Mouse (Mus musculus) lung, embryonic 16.5 days (tissue): ENCODE data around the gene Fer. TPM values are rescaled to one million over a fixed set of nuclear protein-coding genes. Genes with fewer than 3 reads are reported as not detected.

Source experiments
- ATAC-seq: fragments of 200-750 bp; cut with Nextera tagmentation; 2 replicates; pipeline ENCODE4 v1.8.0; 2017; ENCODE audit warnings: low read depth, mild to moderate bottlenecking, moderate library complexity
- H3K27ac ChIP-seq: fragments of 300-500 bp; sonication (generic); 2 replicates; pipeline ENCODE4 v1.5.1; 2014; ENCODE audit warnings: mild to moderate bottlenecking, control low read depth, low read length
- H3K27me3 ChIP-seq: fragments of 300-500 bp; sonication (generic); 2 replicates; pipeline ENCODE4 v1.6.1; 2014; ENCODE audit warnings: low read depth, low read length, mixed read lengths; ENCODE audit not compliant: control insufficient read depth, insufficient read depth
- H3K36me3 ChIP-seq: fragments of 300-500 bp; sonication (generic); 2 replicates; pipeline ENCODE4 v1.6.1; 2014; ENCODE audit warnings: low read length; ENCODE audit not compliant: control insufficient read depth, insufficient read depth
- H3K4me1 ChIP-seq: fragments of 300-500 bp; sonication (generic); replicated peaks from 2 replicates; pipeline ENCODE4 v1.6.1; 2014; ENCODE audit warnings: low read length, mixed read lengths; ENCODE audit not compliant: control insufficient read depth, insufficient read depth
- H3K4me2 ChIP-seq: fragments of 300-500 bp; sonication (generic); 2 replicates; pipeline ENCODE4 v1.6.1; 2014; ENCODE audit warnings: low read depth, low read length, control low read depth
- H3K4me3 ChIP-seq: fragments of 300-500 bp; sonication (generic); 2 replicates; pipeline ENCODE4 v1.5.1; 2014; ENCODE audit warnings: mild to moderate bottlenecking, low read length, control low read depth
- H3K9ac ChIP-seq: fragments of 300-500 bp; sonication (generic); 2 replicates; pipeline ENCODE4 v1.6.1; 2014; ENCODE audit warnings: low read length, control low read depth
- H3K9me3 ChIP-seq: fragments of 300-500 bp; sonication (generic); 2 replicates; pipeline ENCODE4 v1.6.1; 2016; ENCODE audit warnings: low read length; ENCODE audit not compliant: control insufficient read depth
- WGBS: fragments of 180-500 bp; shearing (Covaris S2); extraction: QIAGEN DNeasy Blood & Tissue Kit; methylation state at CpG from one replicate; pipeline ENCODE4 v1.1.7; 2014; 5-methylcytosine and 5-hydroxymethylcytosine counted together
- polyA plus RNA-seq: library from polyadenylated mRNA; unstranded; fragments of >200 nt; fragmentation: Nextera tagmentation; extraction: Ambion mirVana; gene quantifications from 2 replicates; pipeline ENCODE4 v1.2.1, GENCODE M21; 2015

The Fer gene
- polyA plus RNA-seq, 1 experiment from 2014 or later: 28.5 TPM

- no peak for ATAC-seq
- WGBS: 87% methylated on average over 4 of the region's 4 CpGs
These were observed 85.9 kb downstream of the Fer start for GRCm38 (mm10) chr17:63948811-63949210.

GRCm38 (mm10) chr17:63951436-63951835, 88.6 kb downstream of the Fer start:
- no peaks in the 10 kb centered on the region for H3K4me1 ChIP-seq
- H3K9me3 ChIP-seq: no peaks in the 10 kb centered on the region
- H3K27ac ChIP-seq: no peak overlapping the region
- no peak for ATAC-seq
- WGBS: 75% methylated on average over 2 of the region's 2 CpGs
- no peaks in the 10 kb centered on the region for H3K27me3 ChIP-seq
- no peaks in the 10 kb centered on the region; the same call in 1 of the 2 replicates for H3K36me3 ChIP-seq
- H3K9ac ChIP-seq: no peak overlapping the region
- H3K4me2 ChIP-seq: no peak overlapping the region
- no peak overlapping the region for H3K4me3 ChIP-seq

More at GRCm38 (mm10) chr17:63948811-63949210, 85.9 kb downstream of the Fer start:
- Histone ChIP-seq H3K27ac (no peak overlapping the region), H3K9ac (no peak overlapping the region), H3K4me3 (no peak overlapping the region), H3K9me3 (no peaks in the 10 kb centered on the region), H3K36me3 (peaks cover 3% of the 10 kb centered on the region; the same call in 1 of the 2 replicates), H3K4me2 (no peak overlapping the region), H3K4me1 (no peaks in the 10 kb centered on the region), H3K27me3 (no peaks in the 10 kb centered on the region)

GRCm38 (mm10) chr17:63967091-63967490, 104.2 kb downstream of the Fer start:
- Histone ChIP-seq H3K27ac (no peak overlapping the region), H3K9me3 (no peaks in the 10 kb centered on the region), H3K27me3 (no peaks in the 10 kb centered on the region), H3K4me3 (no peak overlapping the region), H3K4me2 (no peak overlapping the region), H3K4me1 (peaks cover 5% of the 10 kb centered on the region; the same call in 1 of the 2 replicates), H3K9ac (no peak overlapping the region), H3K36me3 (no peaks in the 10 kb centered on the region)
- WGBS: 87% methylated on average over 3 of the region's 3 CpGs
- ATAC-seq: no peak

- Histone ChIP-seq H3K36me3 (no peaks in the 10 kb centered on the region), H3K9me3 (no peaks in the 10 kb centered on the region), H3K4me3 (no peak overlapping the region), H3K4me1 (peaks cover 11% of the 10 kb centered on the region), H3K4me2 (no peak overlapping the region), H3K27ac (no peak overlapping the region), H3K27me3 (no peaks in the 10 kb centered on the region), H3K9ac (no peak overlapping the region)
- 48% methylated on average over 10 of the region's 10 CpGs for WGBS
- peak; percentile 59; the same call in 1 of the 2 replicates for ATAC-seq
These were observed 106.6 kb downstream of the Fer start for GRCm38 (mm10) chr17:63969448-63969847.

GRCm38 (mm10) chr17:63970239-63970638, 107.4 kb downstream of the Fer start:
- no peak for ATAC-seq
- Histone ChIP-seq H3K4me3 (no peak overlapping the region), H3K4me2 (no peak overlapping the region), H3K27me3 (no peaks in the 10 kb centered on the region), H3K4me1 (peaks cover 11% of the 10 kb centered on the region), H3K9me3 (no peaks in the 10 kb centered on the region), H3K27ac (no peak overlapping the region), H3K36me3 (no peaks in the 10 kb centered on the region), H3K9ac (no peak overlapping the region)
- WGBS: 44% methylated on average over 5 of the region's 5 CpGs

- peaks cover 11% of the 10 kb centered on the region for H3K4me1 ChIP-seq
- H3K9me3 ChIP-seq: no peaks in the 10 kb centered on the region
- H3K36me3 ChIP-seq: no peaks in the 10 kb centered on the region
- no peak overlapping the region for H3K27ac ChIP-seq
- H3K9ac ChIP-seq: no peak overlapping the region
- WGBS: 100% methylated on average over 1 of the region's 1 CpGs
- no peak overlapping the region for H3K4me3 ChIP-seq
- no peaks in the 10 kb centered on the region for H3K27me3 ChIP-seq
- no peak for ATAC-seq
- H3K4me2 ChIP-seq: no peak overlapping the region
These were observed 108.1 kb downstream of the Fer start for GRCm38 (mm10) chr17:63970939-63971338.

- no peaks in the 10 kb centered on the region for H3K36me3 ChIP-seq
- ATAC-seq: no peak
- no peak overlapping the region for H3K9ac ChIP-seq
- no peaks in the 10 kb centered on the region for H3K27me3 ChIP-seq
- H3K4me3 ChIP-seq: no peak overlapping the region
- peaks cover 11% of the 10 kb centered on the region for H3K4me1 ChIP-seq
- H3K4me2 ChIP-seq: no peak overlapping the region
- WGBS: 45% methylated on average over 4 of the region's 4 CpGs
- no peak overlapping the region for H3K27ac ChIP-seq
- no peaks in the 10 kb centered on the region for H3K9me3 ChIP-seq
These were observed 109.3 kb downstream of the Fer start for GRCm38 (mm10) chr17:63972181-63972580.

- H3K27ac ChIP-seq: no peak overlapping the region
- no peak overlapping the region for H3K4me2 ChIP-seq
- WGBS: 41% methylated on average over 5 of the region's 5 CpGs
- peaks cover 11% of the 10 kb centered on the region for H3K4me1 ChIP-seq
- ATAC-seq: no peak
- H3K27me3 ChIP-seq: no peaks in the 10 kb centered on the region
- H3K9ac ChIP-seq: no peak overlapping the region
- no peaks in the 10 kb centered on the region for H3K9me3 ChIP-seq
- H3K4me3 ChIP-seq: no peak overlapping the region
- H3K36me3 ChIP-seq: no peaks in the 10 kb centered on the region
These were observed 110.9 kb downstream of the Fer start for GRCm38 (mm10) chr17:63973806-63974205.

GRCm38 (mm10) chr17:63974253-63974652, 111.4 kb downstream of the Fer start:
- H3K4me2 ChIP-seq: no peak overlapping the region
- no peaks in the 10 kb centered on the region for H3K36me3 ChIP-seq
- 86% methylated on average over 5 of the region's 5 CpGs for WGBS
- no peak overlapping the region for H3K27ac ChIP-seq
- no peak overlapping the region for H3K4me3 ChIP-seq
- no peak for ATAC-seq
- H3K4me1 ChIP-seq: peaks cover 11% of the 10 kb centered on the region
- no peak overlapping the region for H3K9ac ChIP-seq
- no peaks in the 10 kb centered on the region for H3K9me3 ChIP-seq
- H3K27me3 ChIP-seq: no peaks in the 10 kb centered on the region
